Mouse (Mus musculus): ENCODE data around the gene Adgrg3.

Gene Adgrg3

GRCm38 (mm10) chr8:95017451-95017850 lies at the start of gene Adgrg3:
Gene Adgrg3 (plus strand): TSS chr8:95017692.
- DNase-seq: no peak

GRCm38 (mm10) chr8:94973270-94973669 lies 44.2 kb upstream of the Adgrg3 start:
- no peak for DNase-seq

- no peak for DNase-seq
Observed at GRCm38 (mm10) chr8:94973786-94974185, 43.7 kb upstream of the Adgrg3 start.

- no peak for DNase-seq
Observed at GRCm38 (mm10) chr8:94974467-94975165, 42.9 kb upstream of the Adgrg3 start, which contains the start of gene Adgrg1. Gene Adgrg1 (plus strand): TSS chr8:94974751.

- DNase-seq: no peak
Observed at GRCm38 (mm10) chr8:94976651-94977417, 40.7 kb upstream of the Adgrg3 start.

- DNase-seq: no peak
Observed at GRCm38 (mm10) chr8:94978131-94978530, 39.4 kb upstream of the Adgrg3 start.

GRCm38 (mm10) chr8:94978593-94979319 lies 38.7 kb upstream of the Adgrg3 start:
- DNase-seq: no peak

GRCm38 (mm10) chr8:94980176-94980575 lies 37.3 kb upstream of the Adgrg3 start:
- DNase-seq: no peak

- no peak for DNase-seq
Observed at GRCm38 (mm10) chr8:94980976-94981375, 36.5 kb upstream of the Adgrg3 start.

GRCm38 (mm10) chr8:94981848-94982247 lies 35.6 kb upstream of the Adgrg3 start:
- DNase-seq: peak; percentile 16 to 40

- no peak for DNase-seq
Observed at GRCm38 (mm10) chr8:94983146-94983545, 34.3 kb upstream of the Adgrg3 start.

GRCm38 (mm10) chr8:94983881-94984516 lies 33.5 kb upstream of the Adgrg3 start:
- DNase-seq: peak in 1 of 2 experiments; percentile 21

GRCm38 (mm10) chr8:94985023-94985422 lies 32.5 kb upstream of the Adgrg3 start:
- DNase-seq: no peak

GRCm38 (mm10) chr8:94986676-94987075 lies 30.8 kb upstream of the Adgrg3 start:
- peak; percentile 40 to 45 for DNase-seq

- no peak for DNase-seq
Observed at GRCm38 (mm10) chr8:94987553-94987952, 29.9 kb upstream of the Adgrg3 start.

- DNase-seq: no peak
Observed at GRCm38 (mm10) chr8:94988619-94989018, 28.9 kb upstream of the Adgrg3 start.

- DNase-seq: peak; percentile 55 to 66
Observed at GRCm38 (mm10) chr8:94989711-94990110, 27.8 kb upstream of the Adgrg3 start.

- DNase-seq: no peak
Observed at GRCm38 (mm10) chr8:94990598-94991453, 26.7 kb upstream of the Adgrg3 start.

- no peak for DNase-seq
Observed at GRCm38 (mm10) chr8:94991454-94991994, 26.0 kb upstream of the Adgrg3 start.

GRCm38 (mm10) chr8:94992010-94992409 lies 25.5 kb upstream of the Adgrg3 start:
- DNase-seq: no peak

GRCm38 (mm10) chr8:94992534-94992933 lies 25.0 kb upstream of the Adgrg3 start:
- peak; percentile 53 to 55 for DNase-seq
